Mouse (Mus musculus): ENCODE measurements around the gene Slx4ip. TPM values are rescaled to one million over a fixed set of nuclear protein-coding genes. Genes with fewer than 3 reads are reported as not detected.

The Slx4ip gene
- polyA plus RNA-seq, 1 experiment from 2014 or later = 4.0 TPM

- no peak overlapping the region for H3K4me3 ChIP-seq (ENCODE audit: inconsistent target)
- 0 out of 2 replicates have a peak, but pooled peaks cover 4% of the 10 kb centered on the region for H3K36me3 ChIP-seq (ENCODE audit: inconsistent target)
- WGBS (ENCODE audit: missing documents) = 97% methylated on average over 3 of the region's 3 CpGs
- no peak overlapping the region for H3K27ac ChIP-seq
- H3K79me2 ChIP-seq (ENCODE audit: inconsistent target) = no peaks in the 10 kb centered on the region
These were observed 173.5 kb downstream of the Slx4ip start for GRCm38 (mm10) chr2:137064513-137064912.

DNA sequence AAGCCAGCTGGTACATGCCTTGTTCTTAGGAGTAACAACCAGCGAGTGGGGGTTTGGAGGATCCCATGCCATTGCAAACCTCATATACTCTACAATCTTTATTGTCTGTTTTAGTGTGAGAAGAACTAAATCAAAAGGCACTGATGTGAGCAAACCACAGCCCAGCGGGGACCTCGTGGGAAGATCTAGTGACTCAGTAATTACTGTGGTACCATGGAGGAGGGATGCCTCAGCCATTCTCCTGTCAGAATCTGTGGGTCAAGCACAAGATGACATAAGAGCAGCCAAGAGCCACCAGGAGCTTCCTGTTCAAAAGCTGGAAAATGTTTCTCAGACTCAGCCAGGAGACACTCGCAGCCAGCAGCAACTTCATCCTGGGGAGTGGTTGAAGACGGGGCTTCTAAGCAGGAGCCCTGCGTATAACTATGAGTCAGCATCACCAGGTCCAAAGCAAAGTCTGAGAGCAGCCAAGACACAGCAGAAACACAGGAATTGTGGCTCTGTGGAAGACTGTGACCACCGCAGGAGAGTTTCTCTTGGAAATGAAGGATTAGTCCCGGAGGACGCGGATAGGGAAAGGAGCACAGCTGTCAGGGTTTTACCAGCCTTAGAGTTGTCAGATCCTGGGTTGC, 176.6 kb downstream of the Slx4ip start:
- WGBS (ENCODE audit: missing documents) = 96% methylated on average over 8 of the region's 10 CpGs
- Histone ChIP-seq H3K79me2 (ENCODE audit: inconsistent target) (no peaks in the 10 kb centered on the region), H3K36me3 (ENCODE audit: inconsistent target) (0 out of 2 replicates have a peak, but pooled peaks cover 4% of the 10 kb centered on the region), H3K4me3 (ENCODE audit: inconsistent target) (no peak overlapping the region), H3K27ac (no peak overlapping the region)

DNA sequence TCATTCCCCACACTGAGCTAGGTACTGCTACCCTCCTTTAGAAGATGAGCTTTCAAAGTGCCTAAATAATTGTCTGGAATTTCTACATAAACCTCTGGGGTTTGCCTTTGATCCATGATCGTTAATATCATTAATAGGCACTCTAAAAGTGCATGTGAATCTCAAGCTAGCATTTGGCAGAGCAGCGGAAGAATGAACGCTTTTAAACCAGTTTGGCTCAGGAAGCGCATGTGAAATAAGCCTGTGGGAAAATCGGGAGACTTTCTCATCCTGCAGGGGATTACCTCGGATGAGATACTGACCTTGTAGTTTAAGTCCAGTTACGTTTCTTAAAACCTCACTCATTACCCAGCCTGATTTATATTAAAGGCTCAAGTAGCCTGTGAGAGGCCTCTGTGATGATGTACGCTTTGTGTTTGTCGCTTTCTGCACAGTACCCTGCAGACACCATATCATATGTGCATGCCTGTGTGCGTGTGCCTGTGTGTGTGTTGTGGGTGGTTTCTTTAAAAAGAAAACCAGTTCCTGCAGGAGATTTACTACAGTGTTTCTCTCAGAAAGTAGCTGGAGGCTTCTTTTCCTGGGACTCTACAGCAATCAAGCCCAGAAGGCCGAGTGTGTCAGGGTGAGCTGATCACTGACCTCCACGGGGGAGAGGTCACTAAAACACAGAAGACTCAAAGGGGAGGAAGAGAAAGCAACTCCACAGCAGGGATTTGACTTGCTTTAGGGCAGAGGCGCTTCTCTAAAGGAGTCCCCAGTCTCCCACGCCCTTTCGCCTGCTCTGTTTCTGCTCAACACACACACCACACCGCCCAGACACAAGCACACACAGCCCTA, 182.7 kb downstream of the Slx4ip start:
- Histone ChIP-seq H3K4me3 (ENCODE audit: inconsistent target) (no peak overlapping the region), H3K27ac (no peak overlapping the region), H3K36me3 (ENCODE audit: inconsistent target) (no peaks in the 10 kb centered on the region), H3K79me2 (ENCODE audit: inconsistent target) (no peaks in the 10 kb centered on the region)
- 82% methylated on average over 12 of the region's 16 CpGs for WGBS (ENCODE audit: missing documents)

- H3K4me3 ChIP-seq (ENCODE audit: inconsistent target) = no peak overlapping the region
- no peaks in the 10 kb centered on the region for H3K79me2 ChIP-seq (ENCODE audit: inconsistent target)
- H3K36me3 ChIP-seq (ENCODE audit: inconsistent target) = no peaks in the 10 kb centered on the region
- no peak overlapping the region for H3K27ac ChIP-seq
- 82% methylated on average over 1 of the region's 2 CpGs for WGBS (ENCODE audit: missing documents)
These were observed 183.2 kb downstream of the Slx4ip start for GRCm38 (mm10) chr2:137074313-137074620.

DNA sequence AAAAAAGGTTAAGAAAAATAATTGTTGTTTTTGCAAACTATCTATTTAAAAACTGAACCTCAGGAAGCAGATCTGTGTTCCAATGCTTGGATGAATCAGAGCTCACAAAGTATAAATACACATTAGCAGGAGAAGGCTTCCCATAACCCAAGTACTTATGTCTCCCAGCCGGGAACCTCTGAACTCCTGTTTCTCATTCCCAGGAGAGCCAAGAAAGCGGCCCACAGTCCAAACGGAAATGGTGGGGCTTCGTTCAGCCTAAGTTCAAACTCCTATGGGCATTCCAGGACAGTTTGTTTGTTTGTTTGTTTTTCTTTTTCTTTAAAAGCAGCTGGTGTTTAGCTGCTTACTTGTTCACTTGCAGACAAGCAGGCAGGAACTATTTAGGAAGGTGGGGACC, 187.8 kb downstream of the Slx4ip start:
- 91% methylated on average over 4 of the region's 4 CpGs for WGBS (ENCODE audit: missing documents)
- Histone ChIP-seq H3K4me3 (ENCODE audit: inconsistent target) (no peak overlapping the region), H3K79me2 (ENCODE audit: inconsistent target) (no peaks in the 10 kb centered on the region), H3K27ac (no peak overlapping the region), H3K36me3 (ENCODE audit: inconsistent target) (no peaks in the 10 kb centered on the region)

- Histone ChIP-seq H3K27ac (no peak overlapping the region), H3K36me3 (ENCODE audit: inconsistent target) (no peaks in the 10 kb centered on the region)
- WGBS (ENCODE audit: missing documents) = 78% methylated on average over 10 of the region's 10 CpGs
These were observed 188.8 kb downstream of the Slx4ip start for GRCm38 (mm10) chr2:137079721-137080320.

GRCm38 (mm10) chr2:137080468-137080867, 189.4 kb downstream of the Slx4ip start:
- 67% methylated on average over 6 of the region's 6 CpGs for WGBS (ENCODE audit: missing documents)

More at GRCm38 (mm10) chr2:137079721-137080320, 188.8 kb downstream of the Slx4ip start:
- Histone ChIP-seq H3K79me2 (ENCODE audit: inconsistent target) (no peaks in the 10 kb centered on the region), H3K4me3 (ENCODE audit: inconsistent target) (no peak overlapping the region)

DNA sequence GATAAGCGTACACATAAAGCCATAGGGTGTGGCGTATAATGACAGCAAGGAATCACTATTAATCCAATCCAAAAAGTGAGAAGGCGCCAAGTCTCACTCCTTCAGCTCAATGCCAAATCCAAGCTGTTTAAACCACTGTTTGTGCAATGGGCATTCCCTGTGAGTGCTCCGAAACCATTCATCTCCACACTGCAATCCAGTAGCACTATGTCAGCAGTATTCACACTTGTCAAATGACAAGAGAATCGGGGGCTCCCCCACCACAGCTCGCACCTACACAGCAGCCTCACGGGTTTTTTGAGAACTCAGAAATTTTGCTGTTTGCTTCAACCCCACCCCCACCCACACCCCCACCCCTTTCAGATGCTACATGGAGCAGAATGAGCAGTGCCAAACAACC, 190.0 kb downstream of the Slx4ip start:
- no peak overlapping the region for H3K4me3 ChIP-seq (ENCODE audit: inconsistent target)
- whole genome bisulfite sequencing (ENCODE audit: missing documents) = 95% methylated on average over 7 of the region's 7 CpGs
- H3K36me3 ChIP-seq (ENCODE audit: inconsistent target) = no peaks in the 10 kb centered on the region
- no peaks in the 10 kb centered on the region for H3K79me2 ChIP-seq (ENCODE audit: inconsistent target)
- H3K27ac ChIP-seq = no peak overlapping the region

More at GRCm38 (mm10) chr2:137080468-137080867, 189.4 kb downstream of the Slx4ip start:
- H3K36me3 ChIP-seq (ENCODE audit: inconsistent target) = no peaks in the 10 kb centered on the region
- no peaks in the 10 kb centered on the region for H3K79me2 ChIP-seq (ENCODE audit: inconsistent target)
- H3K4me3 ChIP-seq (ENCODE audit: inconsistent target) = no peak overlapping the region
- H3K27ac ChIP-seq = no peak overlapping the region

- no peak overlapping the region for H3K27ac ChIP-seq
- no peaks in the 10 kb centered on the region for H3K36me3 ChIP-seq (ENCODE audit: inconsistent target)
- 95% methylated on average over 24 of the region's 24 CpGs for WGBS (ENCODE audit: missing documents)
These were observed 192.0 kb downstream of the Slx4ip start for GRCm38 (mm10) chr2:137082896-137083620.

DNA sequence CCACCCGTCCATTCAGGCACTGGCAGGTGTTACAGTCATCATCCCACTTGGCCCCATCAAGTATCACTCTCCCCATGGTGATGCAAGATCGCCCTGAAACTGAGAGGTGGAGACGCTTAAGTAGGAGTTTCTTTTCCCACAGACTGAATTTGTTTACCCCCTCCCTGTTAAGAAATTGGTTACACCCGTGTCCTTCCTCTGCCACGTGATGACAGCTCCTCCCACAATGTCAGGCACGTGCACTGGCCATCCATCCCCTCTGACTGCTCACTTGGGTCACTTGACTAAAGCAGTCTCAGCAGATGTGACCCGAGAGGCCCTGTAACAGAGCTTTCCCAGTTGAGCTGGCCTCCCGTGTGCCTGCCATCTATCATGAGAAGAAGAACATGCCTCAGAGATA, 194.2 kb downstream of the Slx4ip start:
- Histone ChIP-seq H3K27ac (no peak overlapping the region), H3K4me3 (ENCODE audit: inconsistent target) (no peak overlapping the region)

More at GRCm38 (mm10) chr2:137082896-137083620, 192.0 kb downstream of the Slx4ip start:
- Histone ChIP-seq H3K79me2 (ENCODE audit: inconsistent target) (no peaks in the 10 kb centered on the region), H3K4me3 (ENCODE audit: inconsistent target) (no peak overlapping the region)

DNA sequence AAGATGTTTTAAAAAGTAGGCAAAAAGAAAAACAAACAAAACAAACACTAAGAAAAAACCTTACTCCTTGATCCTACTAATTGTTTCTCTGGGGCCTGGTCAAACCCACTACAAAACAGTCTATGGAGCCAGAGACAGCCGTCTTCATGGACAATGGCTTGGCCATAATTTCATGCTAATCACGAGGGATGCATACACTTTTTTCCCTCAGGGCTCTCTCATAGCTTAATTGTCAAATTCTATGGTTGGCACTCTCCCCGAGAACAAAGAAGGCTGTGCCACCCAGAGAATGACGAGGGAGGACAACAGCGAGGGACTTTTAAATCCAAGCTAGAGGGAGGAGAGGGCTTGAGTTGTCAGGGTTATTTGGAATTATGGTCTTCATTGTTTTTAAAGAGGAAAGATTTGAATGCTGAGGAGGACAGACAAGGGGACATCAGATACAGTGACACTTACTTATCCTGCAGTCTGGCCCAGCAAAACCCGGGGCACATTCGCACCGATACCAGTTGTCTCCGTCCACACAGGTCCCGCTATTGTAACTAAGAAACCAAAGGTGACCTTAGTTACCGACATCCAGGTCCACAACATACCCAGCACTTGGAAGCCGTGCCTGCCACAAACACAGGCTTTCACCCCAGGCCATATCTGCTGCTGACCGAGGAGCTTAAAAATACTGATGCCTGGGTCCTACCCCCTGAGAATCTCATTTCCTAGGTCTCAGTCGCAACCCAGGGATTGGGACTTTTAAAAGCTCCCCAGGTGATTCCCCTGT, 195.8 kb downstream of the Slx4ip start:
- H3K36me3 ChIP-seq (ENCODE audit: inconsistent target) = no peaks in the 10 kb centered on the region
- 94% methylated on average over 14 of the region's 14 CpGs for WGBS (ENCODE audit: missing documents)
- no peaks in the 10 kb centered on the region for H3K79me2 ChIP-seq (ENCODE audit: inconsistent target)
- H3K27ac ChIP-seq = no peak overlapping the region
- no peak overlapping the region for H3K4me3 ChIP-seq (ENCODE audit: inconsistent target)

More for the DNA sequence above, 194.2 kb downstream of the Slx4ip start:
- Histone ChIP-seq H3K79me2 (ENCODE audit: inconsistent target) (no peaks in the 10 kb centered on the region), H3K36me3 (ENCODE audit: inconsistent target) (no peaks in the 10 kb centered on the region)
- 87% methylated on average over 8 of the region's 8 CpGs for WGBS (ENCODE audit: missing documents)

DNA sequence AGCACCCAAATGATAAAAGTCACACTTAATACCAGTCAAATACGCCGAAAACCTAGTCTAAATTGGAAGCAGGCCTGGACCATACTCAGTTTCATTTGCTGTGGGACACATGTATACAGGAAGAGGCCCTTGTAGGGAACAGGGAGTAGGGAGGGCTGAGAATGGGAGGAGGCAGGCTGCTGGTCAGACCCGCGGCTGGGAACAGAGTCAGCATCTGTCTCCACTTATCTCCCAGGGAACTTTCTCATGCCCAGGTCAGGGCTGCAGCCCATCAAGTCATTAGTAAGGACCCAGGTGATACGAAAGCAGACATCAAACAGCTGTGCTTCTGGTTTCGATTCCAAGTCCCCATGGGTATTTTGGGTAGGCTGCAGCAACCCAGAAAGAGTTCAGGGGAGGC, 196.7 kb downstream of the Slx4ip start:
- 87% methylated on average over 6 of the region's 6 CpGs for whole genome bisulfite sequencing (ENCODE audit: missing documents)
- H3K79me2 ChIP-seq (ENCODE audit: inconsistent target) = no peaks in the 10 kb centered on the region
- H3K4me3 ChIP-seq (ENCODE audit: inconsistent target) = no peak overlapping the region
- no peak overlapping the region for H3K27ac ChIP-seq
- H3K36me3 ChIP-seq (ENCODE audit: inconsistent target) = no peaks in the 10 kb centered on the region

GRCm38 (mm10) chr2:137091766-137092522, 200.9 kb downstream of the Slx4ip start:
- 92% methylated on average over 11 of the region's 11 CpGs for WGBS (ENCODE audit: missing documents)
- H3K79me2 ChIP-seq (ENCODE audit: inconsistent target) = no peaks in the 10 kb centered on the region

More at GRCm38 (mm10) chr2:137091766-137092522, 200.9 kb downstream of the Slx4ip start:
- no peak overlapping the region for H3K27ac ChIP-seq
- H3K4me3 ChIP-seq (ENCODE audit: inconsistent target) = no peak overlapping the region
- H3K36me3 ChIP-seq (ENCODE audit: inconsistent target) = no peaks in the 10 kb centered on the region

Measured in macrophage (primary cell).